Mouse (Mus musculus) left cerebral cortex, postnatal 25 days (tissue): Measurements from ENCODE around the gene Cela2a. TPM values are rescaled to one million over a fixed set of nuclear protein-coding genes. Genes with fewer than 3 reads are reported as not detected.

Experiments
- DNase-seq, 2 experiments: peaks; one replicate each; pipeline ENCODE4 v3.0.0; 2022; ENCODE audit warnings: low spot score in 2 of 2, mixed read lengths in 1 of 2
- intact Hi-C: fragments of 180-260 bp; cut with DNase I; formaldehyde crosslinking; loops from one replicate; pipeline ENCODE4 v1.15.1; 2025
- total RNA-seq, 2 experiments: library from RNA; stranded (reverse); gene quantifications; 2 replicates each; pipeline ENCODE4 v1.2.3; 2021

Gene Cela2a
- total RNA-seq, 2 experiments from 2014 or later: not detected

DNA sequence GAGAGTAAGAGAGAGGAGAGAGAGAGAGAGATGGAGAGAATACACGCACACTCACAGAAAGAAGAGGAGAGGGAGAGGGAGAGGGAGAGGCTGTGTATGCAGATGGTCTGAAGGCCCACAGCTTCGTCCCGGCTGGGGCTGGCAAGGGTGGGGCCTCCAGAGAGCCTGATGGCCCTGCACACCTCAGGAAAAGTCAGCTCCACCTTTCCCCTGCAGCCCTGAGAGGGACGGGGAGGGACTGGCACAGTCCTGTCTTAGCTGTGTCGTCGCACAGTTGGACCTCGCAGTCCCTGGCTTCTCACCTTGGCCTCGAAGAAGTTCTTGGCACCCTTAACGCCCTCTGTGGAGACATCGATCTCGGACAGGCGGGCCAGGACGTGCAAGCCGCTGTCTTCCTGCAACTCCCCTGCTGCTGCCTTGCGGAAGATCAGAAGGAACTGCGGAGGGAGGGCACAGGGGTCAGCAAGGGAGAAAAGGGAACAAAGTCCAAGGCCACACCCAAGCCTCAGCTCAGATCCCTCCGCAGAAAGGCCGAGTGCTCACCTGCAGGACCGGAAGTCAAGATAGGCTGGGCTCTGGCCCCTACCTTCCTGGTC is 34.4 kb upstream of the Cela2a start:
- intact Hi-C loops: no loop called here
- DNase-seq: no peak

DNA sequence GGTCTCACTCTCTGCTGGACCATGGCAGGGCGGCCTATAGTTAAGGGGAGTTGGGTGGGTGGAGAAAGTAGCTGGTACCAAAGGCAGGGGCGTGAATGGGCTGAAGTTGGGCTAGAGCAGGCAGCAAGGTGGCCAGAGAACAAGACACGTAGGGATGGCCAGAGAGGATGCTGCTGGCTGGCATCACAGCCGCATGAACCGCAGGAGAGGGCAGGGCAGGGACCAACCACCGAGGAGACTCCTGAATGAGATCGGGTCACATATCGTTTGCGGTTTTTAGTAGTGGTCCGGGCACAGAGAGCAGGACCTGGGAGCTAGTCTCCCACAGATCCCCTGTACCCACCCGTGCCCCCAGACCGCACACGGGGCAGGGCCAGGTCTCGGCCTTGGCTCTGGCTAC is 33.4 kb upstream of the Cela2a start:
- intact Hi-C loops: loop anchor here (5.0 kb wide), 1 partner anchor 238 kb away; no protein-coding TSS in a partner anchor
- no peak for DNase-seq

DNA sequence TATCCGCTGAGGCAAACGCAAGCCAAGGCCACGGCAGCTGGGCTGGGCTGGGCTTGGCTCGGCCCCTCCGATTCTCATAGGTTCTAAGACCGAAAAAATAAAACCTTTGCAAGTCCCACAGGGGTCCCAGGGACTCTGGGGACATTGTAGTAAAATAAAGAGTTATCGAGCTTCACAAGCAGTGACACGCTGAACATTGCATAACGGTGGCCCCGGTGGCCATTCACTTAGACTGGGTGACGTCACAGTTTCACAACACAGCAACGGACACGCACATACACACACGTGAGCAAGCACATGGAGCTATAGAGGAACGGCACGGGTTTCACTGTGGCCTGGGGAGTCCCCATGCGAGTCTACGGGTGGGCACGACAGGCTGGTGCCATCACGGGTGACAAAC is 32.5 kb upstream of the Cela2a start:
- DNase-seq: peak in 1 of 2 experiments; percentile 65
- intact Hi-C loops: loop anchor here (5.0 kb wide), 1 partner anchor 239 kb away; no protein-coding TSS in a partner anchor

DNA sequence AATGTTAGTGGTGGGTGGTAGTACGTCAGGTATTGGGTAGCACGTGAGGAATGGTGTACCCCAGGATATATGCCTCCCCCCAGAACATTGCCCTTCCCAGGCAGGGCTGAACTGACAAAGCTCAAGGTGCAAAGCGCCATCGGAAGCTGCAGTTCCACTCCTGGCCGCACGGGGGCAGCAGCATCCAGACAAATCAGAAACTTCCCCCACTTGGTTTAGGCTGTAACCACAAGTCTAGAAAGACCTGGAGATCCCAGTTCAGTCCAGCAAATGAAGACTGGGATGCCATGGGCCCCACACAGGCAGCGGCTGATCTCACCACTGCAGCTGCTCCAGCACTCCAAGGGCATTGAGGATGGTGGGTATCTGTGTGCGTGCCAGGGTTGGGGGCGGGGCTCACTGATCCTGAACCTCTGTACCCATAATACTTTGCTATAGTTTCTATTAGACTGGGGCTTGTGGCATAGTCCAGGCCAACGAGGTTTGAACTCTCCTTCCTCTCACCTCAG is 31.5 kb upstream of the Cela2a start:
- intact Hi-C loops: loop anchor here (1.0 to 5.0 kb wide), 2 partner anchors 101 to 240 kb away; no protein-coding TSS in a partner anchor
- DNase-seq: peak; percentile 86 to 91

DNA sequence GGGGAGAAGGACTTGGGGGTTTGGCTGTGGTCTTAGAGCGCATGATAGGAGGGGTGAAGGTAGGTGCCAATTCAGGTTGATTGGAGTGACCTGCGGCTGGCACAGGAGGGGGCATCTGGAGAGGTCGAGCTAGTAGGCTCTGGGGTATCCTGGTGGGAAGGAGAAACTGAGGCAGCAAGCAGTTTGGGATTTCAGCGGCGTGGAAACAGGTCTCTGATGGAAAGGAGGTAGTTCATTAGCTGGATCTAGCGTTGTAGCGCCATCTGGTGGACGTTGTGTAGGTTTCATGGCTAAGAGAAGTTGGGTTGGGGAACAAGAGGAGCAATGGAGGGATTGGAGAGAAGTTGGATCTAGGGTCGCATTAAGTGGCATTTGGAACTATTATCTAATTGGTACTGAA is 27.5 kb upstream of the Cela2a start:
- intact Hi-C loops: loop anchor here (2.0 kb wide), 1 partner anchor 43 kb away; no protein-coding TSS in a partner anchor
- DNase-seq: peak in 1 of 2 experiments; percentile 56

DNA sequence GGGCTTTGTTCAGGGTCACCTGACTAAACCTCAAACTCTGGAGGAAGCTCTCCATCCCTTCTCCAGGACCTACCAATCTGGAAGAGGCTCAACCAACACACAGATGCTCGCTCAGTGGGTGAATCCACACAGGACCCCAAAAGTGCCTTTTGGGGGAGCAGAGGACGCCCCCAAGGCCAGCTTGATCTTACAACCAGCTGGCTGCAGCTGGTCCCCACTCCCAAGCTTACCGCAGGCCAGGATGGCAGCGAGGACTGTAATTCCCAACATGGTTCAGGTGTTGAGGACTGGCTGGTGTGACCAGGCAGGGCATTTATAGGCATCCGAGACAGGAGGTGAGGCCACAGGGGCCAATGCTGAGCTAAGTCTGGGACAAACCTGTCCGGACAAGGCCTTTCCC is 20.0 kb upstream of the Cela2a start, which contains the start of gene Ctrc:
TSS of gene Ctrc (minus strand) at position 361 of the 400 bp plus-strand sequence.
- intact Hi-C loops: loop anchor here (5.0 kb wide), 2 partner anchors 229 to 459 kb away; partner anchors contain the start of gene Tmem82
- DNase-seq: no peak

DNA sequence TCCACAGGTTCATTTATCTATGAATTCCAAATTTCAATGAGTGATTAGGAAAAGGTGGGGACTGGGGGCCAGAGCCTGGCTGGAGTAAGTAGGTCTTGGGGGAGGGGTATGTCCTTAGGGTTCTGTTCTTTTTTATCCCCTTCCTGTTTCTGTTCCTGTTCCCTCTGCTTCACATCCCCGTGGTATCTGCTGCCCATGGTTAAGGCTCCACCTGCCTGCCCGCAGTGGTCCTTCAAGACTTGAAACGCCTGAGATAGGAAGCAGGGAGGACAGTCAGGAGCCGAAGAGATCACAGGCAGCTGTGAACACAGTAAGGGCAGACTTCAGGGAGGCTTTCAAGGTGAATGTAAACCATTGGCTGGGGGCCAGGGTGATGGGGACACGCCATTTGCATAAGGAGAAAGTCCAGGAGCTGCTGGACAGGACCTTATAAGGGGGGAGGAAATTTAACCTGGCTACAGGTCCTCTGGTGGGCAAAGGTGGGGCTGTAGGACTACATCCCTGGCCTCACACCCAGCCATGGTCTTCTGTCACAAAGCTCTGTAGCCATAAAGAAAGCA is 8.7 kb upstream of the Cela2a start:
- intact Hi-C loops: no loop called here
- no peak for DNase-seq

DNA sequence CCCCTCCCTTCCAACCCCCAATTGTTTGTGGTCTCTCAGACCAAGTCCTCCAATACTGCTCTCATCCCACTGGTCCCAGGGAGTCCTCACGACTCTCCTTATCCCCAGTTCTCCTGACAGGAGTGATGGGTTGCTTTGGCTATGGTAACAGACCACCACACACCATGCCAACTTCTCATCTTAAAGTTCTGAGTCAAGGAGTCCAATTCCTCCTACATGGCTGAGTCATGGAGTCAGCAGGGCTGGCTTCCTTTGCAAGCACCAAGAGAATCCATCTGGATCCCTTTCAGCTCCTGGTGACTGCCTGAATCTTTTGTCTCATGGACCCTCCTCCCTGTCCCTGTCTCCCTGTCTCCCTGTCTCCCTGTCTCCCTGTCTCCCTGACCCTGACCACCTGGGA is 8.0 kb upstream of the Cela2a start:
- peak; percentile 10 to 84 for DNase-seq
- intact Hi-C loops: no loop called here

DNA sequence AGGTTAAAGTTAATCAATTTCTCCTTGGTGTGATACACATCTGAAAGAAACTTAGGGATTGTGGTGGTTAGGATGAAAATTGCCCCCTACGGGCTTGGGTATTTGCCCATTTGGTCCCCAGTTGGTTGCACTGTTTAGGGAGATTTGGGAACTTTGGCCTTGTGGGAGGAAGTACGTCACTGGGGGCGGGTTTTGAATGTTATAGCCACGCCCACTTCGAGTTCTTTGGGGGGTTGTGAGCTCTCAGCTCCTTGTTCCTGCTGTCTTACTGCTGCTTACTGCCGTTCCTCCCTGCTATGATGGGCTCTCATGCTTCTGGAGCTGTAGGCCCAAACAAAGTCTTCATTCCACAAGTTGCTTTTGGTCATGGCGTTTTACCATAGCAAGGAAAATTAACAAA is 5.4 kb upstream of the Cela2a start:
- intact Hi-C loops: no loop called here
- DNase-seq: no peak

DNA sequence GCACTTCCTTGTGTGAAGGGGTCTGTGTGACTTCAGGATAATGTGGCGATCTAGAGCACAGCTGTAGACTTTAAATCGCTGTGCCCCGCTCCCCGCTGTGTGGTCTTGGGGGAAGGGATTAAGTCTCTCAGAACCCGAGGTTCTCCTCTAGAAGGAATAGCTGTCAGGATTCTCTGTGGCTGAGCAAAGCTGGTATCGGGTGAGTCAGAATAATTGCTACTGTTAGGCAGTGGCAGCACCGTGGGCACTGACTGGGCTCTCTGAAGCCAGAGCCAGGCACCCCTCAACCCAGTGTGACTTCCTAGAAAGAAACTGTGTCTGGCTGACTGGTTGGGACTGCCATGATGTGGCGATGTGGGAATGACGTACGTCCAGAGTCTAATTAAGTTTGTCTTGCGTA is 4.4 kb upstream of the Cela2a start:
- DNase-seq: no peak
- intact Hi-C loops: no loop called here

DNA sequence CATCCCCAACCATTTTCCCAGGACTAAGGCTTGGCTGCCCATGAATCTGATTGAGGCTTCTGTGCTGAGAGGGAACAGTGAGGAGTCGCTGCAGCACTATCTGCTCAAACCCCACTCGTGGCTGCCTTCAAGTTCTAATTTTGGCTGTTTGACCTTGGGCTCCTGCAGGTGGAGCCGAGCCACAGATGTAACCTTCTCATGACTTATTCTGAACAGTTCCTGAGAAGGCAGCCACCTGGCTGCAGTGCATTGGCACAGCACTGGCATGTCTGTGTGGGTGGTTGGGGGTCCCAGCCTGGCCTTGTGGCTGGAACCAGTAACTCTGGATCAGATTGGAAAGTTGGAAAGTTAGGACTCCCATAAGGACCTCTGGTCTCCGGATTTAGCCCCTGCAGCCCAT is 2.2 kb upstream of the Cela2a start:
- DNase-seq: no peak
- intact Hi-C loops: no loop called here

DNA sequence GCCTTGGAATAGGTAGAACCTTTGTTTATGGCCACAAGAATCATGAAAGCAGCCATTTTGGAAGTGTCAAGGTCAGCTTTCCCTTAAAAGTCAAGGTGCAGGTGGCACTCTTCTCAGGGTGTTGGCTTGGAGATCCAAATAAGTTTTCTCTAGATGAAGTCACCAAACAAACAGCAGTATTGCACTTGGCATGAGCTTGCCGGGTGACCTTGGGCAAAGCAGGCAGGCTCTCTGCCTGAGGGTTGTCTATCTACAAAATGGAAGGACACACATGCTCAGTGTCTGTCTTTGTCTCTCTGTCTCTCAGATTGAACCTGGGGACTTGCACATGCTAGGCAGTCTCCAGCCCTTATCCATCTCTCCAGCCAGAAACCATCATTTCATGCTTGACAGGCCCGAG is 1.4 kb upstream of the Cela2a start:
- intact Hi-C loops: no loop called here
- DNase-seq: no peak

DNA sequence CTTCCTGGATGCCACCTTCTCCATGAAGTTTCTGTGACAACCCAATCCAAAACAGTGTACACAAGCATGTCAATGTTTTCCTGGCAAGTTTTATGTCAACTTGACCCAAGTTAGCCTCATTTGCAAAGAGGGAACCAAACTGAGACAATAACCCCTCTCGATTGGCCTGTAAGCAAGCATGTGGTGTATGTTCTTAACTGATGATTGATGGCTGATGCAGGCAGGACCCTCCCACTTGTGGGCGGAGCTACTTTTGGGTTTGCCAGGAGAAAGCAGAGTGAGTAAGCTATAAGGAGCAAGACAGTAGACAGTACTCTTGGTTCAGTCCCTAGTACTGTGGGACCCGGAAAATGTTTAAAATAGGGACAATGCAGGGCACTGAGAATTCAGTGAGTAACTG is 3.0 kb downstream of the Cela2a start:
- intact Hi-C loops: no loop called here
- DNase-seq: no peak

DNA sequence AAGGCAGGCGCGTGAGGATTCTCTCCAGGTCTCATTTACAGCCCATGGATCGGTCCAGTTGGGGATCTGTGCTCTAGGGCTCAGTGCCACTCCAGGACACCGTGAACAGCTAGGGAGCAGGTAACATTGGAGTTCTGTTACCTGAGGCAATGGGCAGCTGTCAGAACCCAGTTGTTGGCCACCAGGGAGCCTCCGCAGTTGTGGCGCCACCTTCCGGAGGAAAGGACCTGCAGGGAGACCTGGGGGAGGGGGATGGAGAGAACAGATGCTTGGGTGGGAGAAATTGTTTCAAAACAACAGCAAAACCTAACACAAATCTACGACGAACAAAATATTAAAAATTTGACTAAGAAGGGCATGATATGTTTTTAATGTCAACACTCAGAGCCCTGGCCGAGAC is 3.9 kb downstream of the Cela2a start:
- DNase-seq: no peak
- intact Hi-C loops: no loop called here

DNA sequence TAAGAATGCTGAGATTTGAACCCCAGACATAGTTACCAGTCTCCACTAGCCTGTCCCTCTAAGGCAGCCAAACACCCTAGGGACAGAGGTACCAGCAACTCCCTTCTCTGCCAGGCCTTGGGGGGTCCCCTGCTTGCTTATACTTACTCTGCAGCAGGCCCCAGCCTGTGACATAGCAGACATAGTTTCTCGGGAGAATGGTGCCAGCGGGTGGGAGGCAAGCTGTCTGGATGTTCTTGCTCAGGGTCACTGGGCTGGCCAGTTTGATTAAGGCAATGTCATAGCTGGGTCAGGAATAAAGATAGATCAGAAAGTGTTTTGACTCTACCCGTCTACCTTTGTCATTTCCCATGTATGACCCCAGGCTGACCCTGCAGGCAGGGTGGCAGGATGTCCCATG is 4.8 kb downstream of the Cela2a start:
- no peak for DNase-seq
- intact Hi-C loops: no loop called here

DNA sequence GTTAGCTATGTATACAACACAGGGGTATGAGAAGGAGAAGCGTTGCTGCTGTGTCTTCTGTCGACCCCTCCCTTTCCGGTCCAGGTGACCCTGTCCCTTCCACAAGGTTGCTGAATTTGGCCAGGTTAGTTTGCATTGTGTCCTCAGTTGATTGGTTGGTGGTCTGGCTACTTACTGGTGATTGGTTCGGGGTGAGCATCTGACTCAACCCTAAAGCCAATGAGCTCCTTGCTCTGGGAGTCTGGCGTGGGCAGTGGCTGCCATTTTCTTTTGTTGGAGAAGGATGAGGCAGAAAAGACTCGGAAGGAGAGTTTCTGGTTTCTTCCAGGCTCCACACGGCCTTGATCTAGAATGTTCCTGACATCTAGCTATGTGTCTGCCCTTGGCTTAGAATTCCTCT is 6.6 kb downstream of the Cela2a start:
- DNase-seq: no peak
- intact Hi-C loops: no loop called here

DNA sequence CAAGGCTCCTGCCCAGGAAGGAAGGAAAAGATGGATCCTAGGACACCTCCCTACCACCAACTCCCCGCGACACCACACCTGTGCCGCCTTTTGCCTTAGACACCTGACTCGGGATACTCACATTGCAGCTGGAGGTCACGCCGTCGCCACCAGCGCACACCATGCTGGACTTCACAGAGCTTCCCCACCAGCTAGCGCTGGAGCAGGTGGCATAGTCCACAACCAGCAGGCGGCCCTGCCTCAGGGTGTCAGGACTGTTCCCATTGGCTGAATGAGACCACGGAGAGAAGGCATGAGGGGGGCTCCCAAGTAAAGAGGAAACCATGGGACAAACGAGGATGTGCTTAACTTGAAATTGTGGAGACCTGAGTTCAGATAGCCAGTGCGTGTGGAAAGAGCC is 7.1 kb downstream of the Cela2a start:
- intact Hi-C loops: no loop called here
- DNase-seq: no peak

DNA sequence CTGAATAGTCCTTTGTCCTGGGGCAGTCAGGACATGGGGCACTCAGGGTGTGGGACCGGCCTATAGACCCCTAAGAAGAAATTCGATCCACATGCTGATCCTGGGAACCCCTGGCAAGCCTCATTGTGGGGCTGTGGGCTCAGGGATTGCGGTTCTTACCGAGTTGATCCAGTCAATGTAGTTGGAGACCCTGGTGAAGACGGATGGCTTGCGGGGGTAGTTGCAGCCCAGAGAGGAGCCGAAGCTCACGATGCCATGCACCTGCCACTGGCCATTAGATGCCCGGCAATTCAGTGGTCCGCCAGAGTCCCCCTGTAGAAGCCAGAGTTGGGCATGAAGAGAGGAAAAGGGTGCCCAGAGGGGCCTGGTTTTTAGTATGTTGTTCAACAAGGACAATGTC is 8.3 kb downstream of the Cela2a start:
- no peak for DNase-seq
- intact Hi-C loops: no loop called here

DNA sequence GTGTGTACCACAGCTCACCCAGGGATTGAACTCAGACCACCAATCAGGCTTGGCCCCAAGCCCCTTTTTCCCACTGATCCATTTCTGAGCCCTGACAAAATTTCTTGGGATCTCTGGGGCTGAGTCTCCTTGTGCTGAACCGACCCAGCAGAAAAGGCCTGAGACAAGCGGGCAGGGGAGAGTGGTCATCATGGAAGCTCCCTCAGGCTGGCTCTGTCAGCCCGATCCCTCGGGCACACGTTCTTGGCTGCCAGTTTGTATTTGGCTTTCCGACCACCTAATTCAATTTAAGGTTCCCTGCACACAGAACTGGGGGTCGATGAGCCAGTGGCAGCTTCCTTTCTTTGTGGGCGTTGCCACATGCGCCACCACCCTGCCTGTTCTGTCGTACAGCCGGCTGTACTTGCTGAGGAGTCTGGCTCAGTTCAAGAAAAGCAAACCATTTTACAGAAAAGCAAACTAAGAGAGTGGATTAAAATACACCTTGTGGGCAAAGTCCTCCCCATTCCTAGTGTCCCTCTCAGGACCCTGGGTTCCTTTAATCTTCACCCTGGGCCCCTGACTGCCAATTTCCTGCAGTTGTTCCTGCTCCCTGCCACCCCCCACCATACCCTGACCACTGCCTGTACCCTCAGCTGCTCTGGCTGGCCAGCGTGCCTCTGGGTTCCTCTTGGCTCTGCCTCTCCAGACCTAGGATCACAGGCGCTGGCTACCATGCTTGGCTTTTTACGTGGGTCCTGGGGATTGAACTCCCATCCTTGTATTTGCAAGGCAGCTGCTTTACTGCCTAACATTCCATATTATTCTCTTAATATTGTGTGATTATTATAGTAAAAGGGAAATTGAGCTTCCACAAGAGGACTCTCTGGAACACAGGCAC is 8.9 kb downstream of the Cela2a start:
- intact Hi-C loops: no loop called here
- peak in 1 of 2 experiments; percentile 43 for DNase-seq

DNA sequence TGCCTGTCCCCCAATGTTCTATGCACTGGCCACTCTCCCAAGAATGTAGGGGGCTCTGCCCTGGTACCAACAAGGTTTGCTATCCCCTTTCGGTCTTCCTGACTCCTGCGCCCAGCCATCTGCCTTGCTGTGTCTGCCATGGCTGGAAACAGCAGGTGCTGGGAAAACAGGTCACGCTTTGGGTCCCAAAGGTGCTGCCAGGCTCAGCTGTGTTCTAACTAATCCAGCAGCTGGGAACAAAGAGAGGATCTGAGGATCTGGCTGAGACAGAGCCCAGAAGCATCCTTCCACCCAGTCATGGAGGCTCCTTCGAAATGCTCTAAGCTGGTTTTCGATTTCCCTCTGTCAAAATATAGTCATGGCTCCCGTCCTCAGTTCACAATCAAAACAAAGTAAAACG is 9.7 kb downstream of the Cela2a start:
- intact Hi-C loops: no loop called here
- no peak for DNase-seq
